In genomic region chr13:37467795-37468194, GRCm38 (mm10) we compare ENCODE assay signal across 8 mouse cellular contexts.
A peak's percentile ranks its signal among the peaks of the same experiment; 100 is the strongest.
DNase-seq lines count a peak whose midpoint lies in the region; ATAC-seq and TF ChIP-seq lines count a peak whose summit lies in the region.

No protein-coding gene starts in this region.

- no peak for ATAC-seq in liver, embryonic 11.5 days (replicated peaks; ENCODE audit: low FRiP score)
- peak; percentile 45; the same call in 1 of the 2 replicates for ATAC-seq in neutrophil, adult 5-6 weeks (ENCODE audit: extremely low read depth, insufficient number of reproducible peaks, low FRiP score, poor library complexity, severe bottlenecking)

- H3K4me3 ChIP-seq in cortical plate, adult 2 months (ENCODE audit: insufficient read depth, low read length), result no peak overlapping the region
- H3K4me3 ChIP-seq in heart, adult 2 months, result no peak overlapping the region
- H3K4me3 ChIP-seq in kidney, adult 2 months (ENCODE audit: insufficient read depth, low read depth, low read length), result no peak overlapping the region
- no peak overlapping the region for H3K4me3 ChIP-seq in liver, embryonic 11.5 days (ENCODE audit: low read depth, low read length)

- H3K27me3 ChIP-seq in heart, adult 2 months (ENCODE audit: control insufficient read depth, insufficient read depth, low read length), result no peaks in the 10 kb centered on the region
- no peaks in the 10 kb centered on the region for H3K27me3 ChIP-seq in kidney, adult 2 months (replicated peaks; ENCODE audit: control insufficient read depth, insufficient read depth, low read length)
- H3K27me3 ChIP-seq in liver, embryonic 11.5 days (replicated peaks; ENCODE audit: control insufficient read depth, insufficient read depth, low read length), result no peaks in the 10 kb centered on the region

- TF ChIP-seq POLR2A in cortical plate, adult 2 months (IDR thresholded peaks at IDR 0.05; ENCODE audit: extremely low read depth, insufficient read depth, low read length), result no peak
- TF ChIP-seq POLR2A in heart, adult 2 months (IDR thresholded peaks at IDR 0.05; ENCODE audit: insufficient read depth, low read depth, low read length), result no peak
- TF ChIP-seq POLR2A in kidney, adult 2 months (IDR thresholded peaks at IDR 0.05; ENCODE audit: low read depth, low read length), result no peak

- intact Hi-C loops in heart, adult 2 months (cut with DNase I), result loop anchor here (5.0 kb wide), 2 partner anchors 155 to 475 kb away; no protein-coding TSS in a partner anchor

- no peaks in the 10 kb centered on the region for H3K9me3 ChIP-seq in liver, embryonic 11.5 days (ENCODE audit: control insufficient read depth, low read length)

- peak; percentile 48 for TF ChIP-seq CTCF in cortical plate, adult 2 months (IDR thresholded peaks at IDR 0.05; ENCODE audit: extremely low read depth, insufficient read depth, low read length)
- TF ChIP-seq CTCF in heart, adult 2 months (IDR thresholded peaks at IDR 0.05), result peak; percentile 83
- peak; percentile 65 for TF ChIP-seq CTCF in kidney, adult 2 months (conservative IDR thresholded peaks at IDR 0.05; ENCODE audit: insufficient read depth, insufficient read length, low read depth, low read length)

- peak; percentile 72 for DNase-seq in ovary, postnatal 36 days (ENCODE audit: low spot score)
- no peak for DNase-seq in ovary, postnatal 10 days (ENCODE audit: low spot score)
- peak; percentile 75 for DNase-seq in heart, adult 2 months
- DNase-seq in kidney, adult 2 months, result peak; percentile 90
- no peak for DNase-seq in liver, embryonic 11.5 days (ENCODE audit: low spot score)
- peak; percentile 69 for DNase-seq in urinary bladder, postnatal 25 days (ENCODE audit: low spot score)

- 17% methylated on average over 8 of the region's 8 CpGs for WGBS in heart, adult 2 months
- 15% methylated on average over 8 of the region's 8 CpGs for WGBS in kidney, adult 2 months
- 12% methylated on average over 8 of the region's 8 CpGs for WGBS in liver, embryonic 11.5 days

- H3K27ac ChIP-seq in cortical plate, adult 2 months (ENCODE audit: insufficient read depth, low read length), result no peak overlapping the region
- H3K27ac ChIP-seq in heart, adult 2 months, result peak overlapping the region; percentile 60
- no peak overlapping the region for H3K27ac ChIP-seq in kidney, adult 2 months (ENCODE audit: insufficient read depth, low read depth, low read length)
- H3K27ac ChIP-seq in liver, embryonic 11.5 days (ENCODE audit: low read depth, low read length), result no peak overlapping the region

- no peak overlapping the region for H3K9ac ChIP-seq in heart, adult 2 months (ENCODE audit: low read depth, low read length)
- no peak overlapping the region for H3K9ac ChIP-seq in liver, embryonic 11.5 days (ENCODE audit: low read depth, low read length)

- peak; percentile 49; the same call in 1 of the 2 replicates for TF ChIP-seq EP300 in heart, adult 2 months (IDR thresholded peaks at IDR 0.05; ENCODE audit: insufficient read depth, low read depth, low read length)

- no peaks in the 10 kb centered on the region for H3K36me3 ChIP-seq in heart, adult 2 months (ENCODE audit: control insufficient read depth, insufficient read depth, low read length)
- no peaks in the 10 kb centered on the region for H3K36me3 ChIP-seq in kidney, adult 2 months (ENCODE audit: control insufficient read depth, insufficient read depth, low read length)
- H3K36me3 ChIP-seq in liver, embryonic 11.5 days (ENCODE audit: control insufficient read depth, insufficient read depth, low read length), result no peaks in the 10 kb centered on the region

- H3K79me2 ChIP-seq in heart, adult 2 months (replicated peaks; ENCODE audit: control insufficient read depth, insufficient read depth, low read length), result no peaks in the 10 kb centered on the region

- H3K4me1 ChIP-seq in cortical plate, adult 2 months (ENCODE audit: control insufficient read depth, insufficient read depth, low read length), result no peaks in the 10 kb centered on the region
- H3K4me1 ChIP-seq in heart, adult 2 months (ENCODE audit: control insufficient read depth, insufficient read depth, low read length), result peaks cover 1% of the 10 kb centered on the region; the same call in 1 of the 2 replicates
- no peaks in the 10 kb centered on the region for H3K4me1 ChIP-seq in kidney, adult 2 months (ENCODE audit: control insufficient read depth, insufficient read depth, low read length)
- peaks cover 7% of the 10 kb centered on the region for H3K4me1 ChIP-seq in liver, embryonic 11.5 days (replicated peaks; ENCODE audit: control insufficient read depth, insufficient read depth, low read length)

- H3K4me2 ChIP-seq in liver, embryonic 11.5 days, result 0 out of 2 replicates have a peak overlapping the region, but pooled peaks have one; percentile 2

Comparison
In these comparisons a context has a peak if more than half of its experiments do, and no peak if none do; other contexts are left out.
1. DNase-seq: peak in ovary, postnatal 36 days (single experiment), heart, adult 2 months (2 of 2), kidney, adult 2 months (single experiment) and urinary bladder, postnatal 25 days (single experiment); none in ovary, postnatal 10 days (single experiment) and liver, embryonic 11.5 days (single experiment).
2. Peak in every context shown above with its lines, with median percentiles within 50 percentile points of each other: CTCF ChIP-seq.